Mouse (Mus musculus) embryo, embryonic 9.5 days (tissue): ENCODE measurements around the gene Gjd3.

Experiments
- DNase-seq: peaks from one replicate; pipeline ENCODE4 v3.0.0-alpha.2; 2017; ENCODE audit errors: extremely low spot score

Gjd3 gene

DNA sequence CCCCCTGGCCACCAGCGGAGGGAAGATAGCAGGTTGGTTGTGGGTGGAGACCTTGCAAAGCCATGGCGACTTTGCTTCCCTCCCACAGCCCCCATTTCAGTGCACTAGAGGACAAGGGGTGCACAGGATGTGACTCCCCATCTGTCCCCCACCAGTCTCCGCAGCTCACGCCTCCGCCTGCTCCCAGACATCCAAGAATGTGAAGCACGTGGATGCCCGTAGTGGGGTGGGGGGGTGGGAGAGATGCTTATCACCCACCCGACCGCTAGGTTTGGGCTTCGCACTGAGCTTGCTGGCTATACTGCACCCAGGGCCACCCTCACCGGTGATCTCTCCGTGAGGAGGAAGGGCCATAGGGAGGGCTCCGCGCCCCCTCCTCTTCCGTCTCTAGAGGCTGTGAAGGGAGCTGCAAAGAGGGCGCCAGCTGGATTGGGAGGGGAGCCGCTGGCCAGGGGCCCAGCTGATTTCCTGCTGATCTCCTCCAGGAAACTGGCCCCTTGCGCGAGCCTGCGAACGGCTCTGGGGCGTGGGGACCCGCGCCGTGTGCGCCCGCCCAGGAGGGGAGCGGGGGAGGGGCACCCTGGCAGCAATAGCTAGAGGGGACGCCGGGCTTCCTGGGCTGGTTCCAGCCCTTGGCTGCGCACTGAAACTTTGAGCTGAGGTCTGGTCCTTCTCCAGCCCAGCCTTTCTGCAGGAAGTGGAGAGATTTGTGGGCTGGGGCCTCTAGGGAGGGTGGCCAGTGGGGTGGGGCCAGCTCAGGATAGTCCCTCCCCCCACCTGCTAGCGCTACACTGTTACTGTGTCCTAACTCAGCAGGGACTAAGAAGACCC is 19.4 kb downstream of the Gjd3 start:
- peak; percentile 76 for DNase-seq

DNA sequence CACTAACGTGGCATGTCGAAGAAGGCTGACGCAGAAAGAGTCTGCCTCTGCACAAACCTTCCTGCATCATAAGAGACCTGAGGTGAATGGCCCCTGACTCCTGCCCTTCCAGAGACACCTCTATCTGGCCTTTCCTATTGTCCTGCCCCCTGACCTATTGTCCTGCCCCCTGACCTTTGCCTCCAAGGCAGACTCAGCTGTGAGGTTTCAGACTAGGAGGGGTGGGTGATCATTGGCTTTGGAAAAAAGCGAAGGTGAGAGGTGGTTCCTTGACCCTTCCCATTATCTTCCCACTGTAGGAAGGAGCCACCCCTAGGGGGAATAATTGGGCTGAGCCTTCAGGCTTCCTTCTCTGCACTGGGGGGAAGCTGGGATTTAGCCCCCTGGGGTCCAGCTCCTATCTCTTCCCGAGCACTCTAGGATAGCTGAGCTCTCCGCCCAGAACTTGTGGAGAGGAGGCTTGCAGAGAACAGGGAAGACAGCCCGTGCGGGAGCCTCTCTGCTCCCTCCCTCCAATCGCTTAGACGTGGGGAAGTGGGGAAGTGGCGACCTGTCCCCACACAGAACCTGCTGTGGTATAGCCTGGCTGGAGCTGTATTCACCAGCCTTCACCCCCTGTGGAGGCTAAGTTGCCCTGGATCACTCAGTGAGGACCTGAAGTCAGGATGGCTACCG is 20.3 kb downstream of the Gjd3 start:
- DNase-seq, result no peak

DNA sequence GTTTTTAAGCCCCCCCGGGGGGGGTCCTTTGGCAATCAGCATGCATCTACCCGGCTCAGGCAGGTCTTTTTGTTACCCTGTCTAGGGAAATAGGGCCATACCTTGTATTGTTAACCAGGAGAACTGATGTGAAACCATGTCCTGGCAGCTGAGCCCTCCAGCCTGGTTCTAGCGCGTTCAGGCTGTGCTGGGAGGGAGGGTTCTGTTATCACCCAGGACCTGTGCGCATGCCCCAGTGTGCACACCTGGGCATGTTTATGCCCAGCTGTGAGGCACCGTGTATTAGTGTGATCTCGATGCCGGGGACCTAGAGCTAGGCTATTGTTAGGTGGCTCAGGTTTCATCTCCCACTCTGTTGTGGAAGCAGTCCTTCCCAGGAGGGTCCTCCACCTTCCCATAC is 21.1 kb downstream of the Gjd3 start:
- DNase-seq, result no peak

DNA sequence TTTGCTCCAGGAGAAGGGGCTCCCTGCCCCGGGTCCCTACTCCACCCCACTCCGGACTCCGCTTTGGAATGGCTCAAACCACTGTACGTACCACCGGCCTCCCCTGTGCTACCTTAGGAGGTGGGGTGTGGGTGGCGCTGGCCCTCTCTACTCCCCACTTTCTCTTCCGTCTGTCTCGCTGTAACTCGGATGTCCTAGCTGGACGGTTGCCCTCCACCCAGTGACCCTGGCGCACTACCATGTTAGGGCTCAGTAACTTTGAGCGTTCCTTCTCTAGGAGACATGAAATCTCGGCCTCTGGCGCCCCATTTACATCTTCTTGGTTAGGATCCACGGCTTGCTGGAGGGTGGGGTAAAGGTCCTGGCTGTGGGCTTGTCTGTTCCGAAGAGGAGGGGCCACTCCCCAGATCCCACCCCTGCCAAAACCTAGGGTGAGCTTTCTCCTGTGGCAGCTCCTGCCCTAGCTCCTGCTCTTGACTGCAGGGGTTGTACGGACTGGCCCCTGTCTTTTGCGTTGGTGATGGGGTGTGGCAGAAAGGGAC is 21.7 kb downstream of the Gjd3 start:
- no peak for DNase-seq

DNA sequence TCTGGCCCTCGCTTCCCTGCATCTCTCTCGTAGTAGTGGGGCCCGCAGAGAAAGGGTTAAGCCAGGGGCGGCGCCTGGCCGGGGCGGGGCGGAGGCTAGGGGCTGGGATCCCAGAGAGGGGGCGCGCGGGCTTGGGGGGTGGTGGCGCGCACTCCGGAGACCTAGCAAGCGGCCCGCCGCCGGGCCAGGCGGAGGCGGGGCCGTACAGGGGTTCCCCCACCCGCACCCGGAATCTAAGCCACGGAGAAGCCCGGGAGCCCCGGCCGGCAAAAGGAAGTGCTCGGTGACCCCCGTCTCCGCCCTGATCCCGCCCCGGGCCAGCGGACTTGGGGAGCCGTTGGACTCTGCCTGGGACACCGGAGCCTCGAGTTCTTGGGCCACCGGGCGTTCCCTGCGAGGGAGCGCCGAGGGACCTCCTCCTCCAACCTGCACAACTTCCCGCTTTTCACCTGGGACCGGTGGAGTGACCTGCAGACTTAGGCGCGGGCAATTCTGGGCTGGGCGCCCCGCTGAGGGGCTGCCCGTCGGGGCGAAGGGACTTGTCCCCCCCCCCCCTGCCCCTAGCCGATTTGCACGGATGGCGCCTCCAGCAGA is 22.4 kb downstream of the Gjd3 start:
- peak; percentile 90 for DNase-seq

DNA sequence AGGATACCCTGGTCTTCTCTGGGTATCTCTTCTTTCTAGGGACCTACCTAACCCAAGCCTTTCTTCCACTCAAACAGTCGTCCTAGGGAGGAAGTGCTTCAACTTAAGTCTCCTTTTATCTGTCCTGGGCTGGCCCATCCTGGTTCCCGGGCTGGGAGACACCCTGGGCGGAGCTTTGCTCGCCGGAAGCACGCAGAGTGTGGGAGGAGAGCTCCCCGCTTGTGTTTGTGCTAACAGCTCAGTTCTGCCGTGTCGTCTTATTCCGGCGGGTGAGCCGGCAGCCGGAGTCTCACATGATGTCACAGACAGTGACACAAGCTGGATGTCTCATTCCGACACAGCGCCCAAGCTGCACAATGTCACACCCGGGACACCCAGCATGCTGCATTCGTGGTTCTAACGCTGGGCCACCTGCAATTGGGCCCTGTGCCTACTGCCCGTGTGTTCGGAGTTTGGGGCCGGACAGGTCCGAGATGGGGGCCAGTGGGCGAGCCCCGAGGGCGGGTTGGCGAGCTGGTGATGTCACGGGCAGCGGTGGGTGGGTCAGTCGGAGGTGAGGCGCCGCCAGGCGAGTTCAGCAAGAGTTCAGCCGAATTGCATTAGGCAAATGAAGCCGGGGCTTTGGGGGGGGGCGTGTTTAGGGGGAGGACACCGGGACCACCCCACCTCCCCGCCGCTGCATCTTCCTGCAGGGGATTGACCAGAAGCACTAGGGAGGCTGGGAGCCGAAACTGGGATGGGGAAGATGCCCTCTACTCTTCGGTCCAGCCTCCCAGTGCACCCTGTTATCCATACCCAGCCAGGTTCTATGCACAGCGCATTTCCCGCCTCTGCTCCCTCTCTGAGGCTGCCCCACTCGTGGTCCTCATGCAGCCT is 23.1 kb downstream of the Gjd3 start:
- DNase-seq, result peak; percentile 82

DNA sequence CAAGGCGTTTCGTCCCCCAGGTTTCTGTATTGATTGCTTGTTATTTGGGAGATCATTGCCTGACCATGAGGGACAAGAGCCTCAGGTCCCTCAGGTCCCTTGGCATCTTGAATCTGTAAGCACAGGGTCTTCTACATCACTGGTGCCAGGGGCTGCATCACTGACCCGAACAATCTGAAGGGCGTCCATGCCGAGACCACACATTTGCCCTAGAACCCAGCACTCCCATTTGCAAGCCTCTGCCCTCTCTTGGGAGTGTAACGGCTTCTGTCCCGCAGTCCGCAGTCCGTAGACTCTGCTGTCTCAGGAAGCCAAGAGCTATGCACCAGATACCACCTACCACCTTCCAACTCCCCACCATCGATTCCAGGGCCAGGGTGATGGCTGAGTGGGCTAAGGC is 26.5 kb downstream of the Gjd3 start:
- no peak for DNase-seq

DNA sequence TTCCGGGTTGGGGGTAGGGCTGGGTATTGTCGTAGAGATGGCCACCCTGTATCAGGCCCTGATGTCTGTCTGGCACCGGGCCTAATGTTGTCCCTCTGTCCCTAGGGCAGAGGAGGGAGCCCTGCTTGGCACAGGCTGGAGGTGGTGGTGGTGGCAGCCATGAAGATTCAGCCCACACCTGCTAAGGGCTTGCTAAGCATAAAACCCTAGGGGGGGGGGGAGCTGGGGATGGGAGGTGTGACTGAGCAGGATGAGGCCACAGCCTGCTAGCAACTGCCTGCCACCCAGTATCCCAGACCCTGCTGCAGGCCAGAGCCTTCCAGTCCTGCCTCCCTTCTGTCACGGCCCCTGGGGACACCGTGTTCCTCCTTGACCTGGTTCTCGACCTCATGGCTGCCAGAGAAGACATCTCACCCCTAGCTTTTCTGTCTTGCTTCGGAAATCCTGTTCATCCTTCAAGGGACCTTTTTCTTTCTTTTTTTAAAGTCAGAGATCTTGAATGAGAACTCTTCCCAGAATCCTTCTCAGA is 27.0 kb downstream of the Gjd3 start:
- no peak for DNase-seq

DNA sequence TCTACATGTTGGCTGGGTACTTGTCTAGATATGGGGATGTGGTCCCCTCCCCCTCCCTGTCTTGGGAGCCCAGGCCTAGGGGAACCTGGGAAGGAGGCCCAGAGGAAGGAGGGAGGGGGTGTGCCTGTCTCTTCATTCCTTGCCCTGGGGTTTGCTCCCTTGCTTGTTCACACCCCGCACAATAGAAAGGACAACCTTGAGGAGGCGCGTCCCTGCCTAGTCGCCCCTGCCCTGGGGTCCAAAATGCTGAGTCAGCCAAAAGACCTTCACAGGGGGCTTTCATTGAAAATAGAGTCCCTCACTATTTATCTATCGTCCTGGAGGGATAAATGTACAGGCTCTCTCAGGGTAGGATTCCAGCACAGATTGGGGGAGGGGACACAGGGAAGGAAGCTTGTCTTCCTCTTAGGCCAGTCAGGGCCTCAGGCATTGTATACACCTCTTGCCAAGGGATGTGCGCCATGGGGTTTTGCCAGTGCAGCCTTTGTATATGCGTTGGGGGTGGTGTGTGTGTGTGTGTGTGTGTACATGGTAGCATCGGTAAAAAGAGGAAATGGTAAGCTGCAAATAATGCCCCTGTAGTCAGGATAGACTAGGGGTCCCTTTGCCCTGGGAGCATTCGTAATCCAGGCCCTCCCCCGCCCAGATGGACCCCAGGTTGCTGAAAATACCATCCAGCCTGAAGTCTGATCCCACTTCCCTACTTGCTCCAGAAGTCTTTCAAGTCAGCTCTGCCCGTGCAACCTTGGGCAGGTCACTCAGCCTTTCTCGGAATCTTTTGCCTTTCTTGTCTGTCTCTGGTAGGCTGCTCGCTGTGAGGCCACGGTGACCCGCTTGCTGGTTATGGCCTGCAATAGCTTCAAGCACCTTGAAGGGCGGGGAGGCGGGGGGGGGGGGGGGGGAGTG is 27.8 kb downstream of the Gjd3 start:
- no peak for DNase-seq

DNA sequence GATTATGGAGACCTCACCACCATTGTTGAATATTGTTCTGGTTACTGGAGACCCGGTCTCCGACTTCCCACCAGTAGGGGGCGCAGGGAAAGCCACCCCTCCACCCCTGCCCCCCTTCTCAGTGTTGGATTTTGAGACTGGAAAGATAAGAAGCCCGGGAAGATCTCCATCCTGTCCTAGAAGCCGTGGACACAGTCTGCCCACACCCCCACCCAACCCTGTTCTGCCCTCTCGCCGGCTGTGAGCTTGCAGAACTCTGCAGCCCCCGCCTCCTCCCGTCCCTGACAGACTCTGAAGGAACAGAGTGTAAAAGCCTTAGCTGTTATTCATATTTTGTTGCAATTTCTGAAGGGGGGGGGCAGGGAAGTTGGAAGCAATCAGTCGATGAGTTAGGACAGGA is 28.4 kb downstream of the Gjd3 start:
- DNase-seq, result peak; percentile 87

DNA sequence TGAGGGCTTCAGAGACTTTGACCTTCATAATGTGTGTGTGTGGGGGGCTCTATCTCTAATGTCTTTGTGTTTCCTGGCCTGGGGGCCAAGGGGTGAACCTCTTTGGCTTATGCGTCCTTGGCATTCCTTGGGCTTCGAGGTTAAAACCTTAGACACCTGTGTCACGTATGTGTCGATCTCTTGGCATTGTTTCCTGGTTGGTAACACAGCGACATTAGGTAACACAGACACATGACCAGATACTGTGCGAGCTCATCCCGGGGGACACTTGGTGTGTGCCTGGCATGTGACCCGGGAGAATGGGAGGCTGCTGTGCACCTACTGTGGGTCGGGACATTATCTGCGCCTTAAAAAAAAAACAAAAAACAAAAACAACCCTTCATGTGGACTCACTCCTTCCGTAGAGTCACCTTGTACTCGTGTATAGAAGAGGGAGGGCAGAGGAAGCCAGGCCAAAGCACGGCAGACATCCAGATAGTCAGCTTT is 28.9 kb downstream of the Gjd3 start:
- DNase-seq, result no peak

DNA sequence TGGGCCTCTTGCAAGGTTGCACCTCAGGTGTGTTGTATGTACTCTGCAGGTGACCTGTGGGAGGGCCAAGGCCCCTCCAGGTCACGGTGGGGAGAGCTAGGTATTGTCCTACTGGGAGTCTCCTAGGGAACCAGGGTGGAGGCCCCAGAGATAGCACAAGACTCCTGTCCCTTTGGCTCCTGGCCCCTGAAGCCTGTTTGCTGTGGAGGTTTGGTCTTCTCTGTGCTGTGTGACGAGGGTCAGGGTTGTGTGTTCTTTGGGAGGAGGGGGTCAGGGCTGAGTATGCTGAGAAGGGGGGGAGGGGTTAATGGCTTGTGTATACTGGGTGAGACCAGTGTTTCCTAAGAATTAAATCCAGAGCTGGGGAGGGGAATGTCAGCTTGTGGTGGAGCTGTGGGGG is 29.5 kb downstream of the Gjd3 start:
- DNase-seq, result no peak

DNA sequence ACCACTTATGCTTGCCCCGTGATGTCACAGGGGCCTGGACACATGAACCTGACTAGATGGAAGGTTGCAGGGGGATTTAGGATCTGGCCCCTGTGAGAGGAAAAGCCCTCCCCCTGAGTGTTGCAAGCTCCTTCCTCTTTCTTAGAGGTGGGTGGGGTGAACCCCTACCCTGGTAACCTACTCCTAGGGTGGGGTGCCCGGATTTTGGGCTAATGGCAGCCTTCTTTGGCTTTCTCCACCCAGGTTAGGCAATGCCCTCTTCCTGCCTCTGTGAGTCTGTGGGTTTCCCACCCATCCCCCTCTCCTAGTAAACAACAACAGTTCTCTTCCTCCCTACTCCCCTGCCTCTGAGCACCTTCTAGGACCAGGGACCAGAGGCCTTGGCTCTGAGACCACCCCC is 30.1 kb downstream of the Gjd3 start:
- DNase-seq, result no peak

DNA sequence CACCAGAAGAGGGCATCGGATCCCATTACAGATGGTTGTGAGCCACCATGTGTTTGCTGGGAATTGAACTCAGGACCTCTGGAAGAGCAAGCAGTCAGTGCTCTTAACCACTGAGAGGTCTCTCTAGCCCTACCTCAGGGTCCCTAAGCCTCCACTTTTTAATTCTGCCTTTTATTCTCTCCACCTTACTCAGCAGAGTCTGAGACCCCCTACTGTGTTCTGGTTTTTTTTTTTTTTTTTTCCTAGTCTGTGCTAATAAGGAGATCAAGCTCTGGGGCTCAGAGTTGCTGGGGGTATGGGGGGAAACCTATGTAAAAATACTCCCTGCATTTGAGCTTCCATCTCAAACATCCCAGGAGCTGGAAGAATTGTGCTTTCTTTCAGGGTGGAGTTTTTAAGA is 30.7 kb downstream of the Gjd3 start:
- no peak for DNase-seq

DNA sequence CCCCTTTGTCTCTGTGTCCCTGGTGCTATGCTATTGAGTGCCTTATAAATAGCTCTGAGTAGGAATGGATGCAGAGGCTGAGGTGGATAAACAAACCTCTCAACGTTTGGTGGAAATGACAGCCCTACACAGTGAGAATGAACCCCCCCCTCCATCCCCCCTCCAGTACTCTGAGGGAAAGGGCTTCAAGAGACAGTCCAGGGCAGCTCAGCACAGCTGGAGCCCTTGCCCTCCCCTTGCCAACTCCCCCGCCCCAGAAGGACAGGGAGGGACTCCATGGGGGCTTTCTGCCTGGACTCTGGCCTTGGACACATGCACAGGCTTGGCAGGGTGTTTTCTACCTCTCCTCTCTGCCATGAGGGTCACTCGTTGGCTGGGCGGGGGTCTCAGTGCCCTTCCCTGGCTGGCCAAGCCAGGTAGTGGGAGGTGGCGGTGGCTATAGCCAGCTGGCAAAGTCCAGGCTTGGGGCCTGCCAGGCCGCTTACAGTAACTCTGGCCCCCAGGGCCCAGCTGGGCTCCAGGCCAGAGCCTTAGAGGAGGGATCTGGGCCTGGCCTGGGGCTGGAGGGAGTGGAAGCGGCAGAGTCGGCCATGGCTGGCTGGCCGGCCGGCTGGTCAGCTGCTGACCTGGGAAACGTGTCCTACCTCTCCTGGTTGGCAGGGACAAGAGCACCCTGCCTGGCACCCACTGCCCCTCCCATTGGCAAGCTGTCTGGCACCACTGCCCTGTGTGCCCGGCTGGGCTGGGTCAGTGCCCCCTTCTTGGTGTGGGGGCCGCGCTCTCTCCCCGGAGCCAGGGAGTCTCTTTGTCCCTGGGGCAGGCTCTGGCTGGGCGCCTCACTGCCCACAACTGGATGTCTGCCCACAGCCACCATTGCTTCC is 31.6 kb downstream of the Gjd3 start:
- DNase-seq, result no peak

DNA sequence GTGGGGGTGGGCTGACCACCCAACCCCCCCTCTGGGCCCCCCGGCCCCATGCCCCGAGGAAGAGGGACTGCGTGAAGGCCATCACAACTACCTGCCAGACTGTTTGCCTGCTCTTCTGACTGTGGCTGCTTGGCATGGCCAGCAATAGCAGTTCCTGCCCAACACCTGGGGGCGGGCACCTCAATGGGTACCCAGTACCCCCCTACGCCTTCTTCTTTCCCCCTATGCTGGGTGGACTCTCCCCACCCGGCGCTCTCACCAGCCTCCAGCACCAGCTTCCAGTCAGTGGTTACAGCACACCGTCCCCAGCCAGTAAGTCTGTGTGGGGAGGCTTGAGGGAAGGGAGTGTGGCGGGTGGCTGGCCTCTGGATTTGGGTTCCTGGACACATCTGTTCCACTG is 32.3 kb downstream of the Gjd3 start:
- DNase-seq, result no peak

DNA sequence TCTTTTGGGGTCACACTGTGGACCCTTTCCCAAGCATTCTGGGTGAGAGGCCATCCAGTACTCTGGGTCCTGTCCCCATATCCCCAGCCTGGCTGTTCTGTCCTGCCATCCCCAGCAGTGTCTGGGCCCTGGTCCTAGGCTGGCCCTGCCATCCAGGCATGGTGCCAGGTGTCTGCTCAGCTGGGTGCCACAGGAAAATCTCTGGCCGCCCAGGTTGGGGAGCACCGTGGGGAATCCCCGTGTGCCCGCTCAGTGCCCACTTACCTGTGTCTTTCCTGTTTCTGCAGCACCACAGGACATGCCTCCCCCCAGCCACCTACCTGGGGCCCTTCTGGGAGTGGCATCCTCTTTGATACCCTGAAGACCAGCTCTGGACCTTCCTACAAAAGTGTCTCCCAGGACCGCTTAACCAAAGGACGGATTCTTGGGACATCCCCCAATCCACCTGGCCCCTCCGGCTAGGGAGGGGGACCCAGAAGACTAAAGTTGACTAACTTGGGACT is 32.8 kb downstream of the Gjd3 start:
- no peak for DNase-seq

DNA sequence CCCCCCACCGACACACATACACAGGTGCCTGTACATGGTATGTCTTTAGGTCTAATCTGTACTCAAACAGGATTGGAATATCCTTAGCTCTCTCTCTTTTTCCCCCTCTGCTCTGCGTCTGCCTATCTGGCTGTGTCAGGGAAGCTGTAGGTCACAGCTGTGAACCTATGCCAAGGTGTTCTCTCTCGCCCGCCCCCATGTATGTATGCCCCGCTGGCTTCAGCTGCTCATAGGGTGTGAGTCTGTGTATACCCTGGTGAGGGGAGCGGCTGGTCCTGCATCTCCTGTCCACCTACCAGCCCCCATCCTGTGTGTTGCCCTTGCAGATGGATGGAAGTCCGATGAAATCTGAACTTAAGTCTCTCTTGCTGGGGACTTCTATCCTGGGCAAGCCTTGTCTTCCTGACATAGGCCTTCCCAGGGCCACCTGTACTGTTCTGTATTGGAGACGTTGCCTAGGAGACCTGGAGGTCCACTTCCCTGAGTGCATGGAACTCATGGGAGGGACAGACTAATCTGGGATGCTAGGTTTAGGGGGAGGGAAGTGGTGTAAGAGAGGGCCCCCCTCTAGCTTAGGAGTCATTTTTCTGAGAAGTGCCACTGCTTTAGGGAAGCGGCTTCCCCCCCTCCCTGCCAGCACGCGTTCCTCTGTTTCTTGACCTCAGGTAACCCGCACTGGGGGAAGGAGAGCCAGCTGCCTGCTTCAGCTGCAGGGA is 33.4 kb downstream of the Gjd3 start:
- DNase-seq, result no peak
